Mouse (Mus musculus) kidney, adult 2 months (tissue): ENCODE data around the gene Zfp219. TPM values are rescaled to one million over a fixed set of nuclear protein-coding genes. Genes with fewer than 3 reads are reported as not detected.

Source experiments
- DNase-seq: peaks from one replicate; pipeline ENCODE4 v3.0.0; 2021
- H3K27ac ChIP-seq: fragments of 200-500 bp; 2 replicates; pipeline ENCODE4 v1.5.1; 2012; ENCODE audit warnings: low read depth, low read length, control low read depth, inconsistent platforms; ENCODE audit not compliant: insufficient read depth
- H3K27me3 ChIP-seq: fragments of 200-500 bp; replicated peaks from 2 replicates; pipeline ENCODE4 v1.6.1; 2012; ENCODE audit warnings: mild to moderate bottlenecking, moderate library complexity, low read length, inconsistent platforms; ENCODE audit not compliant: control insufficient read depth, insufficient read depth
- H3K36me3 ChIP-seq: fragments of 200-500 bp; 2 replicates; pipeline ENCODE4 v1.6.1; 2012; ENCODE audit warnings: mild to moderate bottlenecking, moderate library complexity, low read length, inconsistent platforms; ENCODE audit not compliant: control insufficient read depth, insufficient read depth
- H3K4me1 ChIP-seq: fragments of 200-500 bp; 2 replicates; pipeline ENCODE4 v1.6.1; 2011; ENCODE audit warnings: low read length; ENCODE audit not compliant: control insufficient read depth, insufficient read depth
- H3K4me3 ChIP-seq: fragments of 200-500 bp; 2 replicates; pipeline ENCODE4 v1.5.1; 2011; ENCODE audit warnings: mild to moderate bottlenecking, low read depth, low read length, control low read depth; ENCODE audit not compliant: insufficient read depth
- CTCF ChIP-seq: fragments of 200-500 bp; conservative IDR thresholded peaks from 2 replicates; pipeline ENCODE4 v1.5.1; 2011; ENCODE audit warnings: low read depth, mild to moderate bottlenecking, control low read depth, low read length, moderate library complexity, mixed read lengths; ENCODE audit not compliant: insufficient read depth, insufficient read length
- POLR2A ChIP-seq: fragments of 200-500 bp; IDR thresholded peaks from one replicate; pipeline ENCODE4 v1.6.1; 2011; ENCODE audit warnings: low read depth, low read length, control low read depth
- WGBS: fragments of 180-500 bp; shearing (Covaris S2); methylation state at CpG from one replicate; pipeline ENCODE4 v1.1.7; 2018; 5-methylcytosine and 5-hydroxymethylcytosine counted together
- polyA plus RNA-seq: library from polyadenylated mRNA; depleted of rRNA; stranded (reverse); fragments of >200 nt; gene quantifications from 2 replicates; pipeline ENCODE4 v1.2.3, GENCODE M21; 2012

The Zfp219 gene
- polyA plus RNA-seq, 1 experiment, result 43.2 TPM

DNA sequence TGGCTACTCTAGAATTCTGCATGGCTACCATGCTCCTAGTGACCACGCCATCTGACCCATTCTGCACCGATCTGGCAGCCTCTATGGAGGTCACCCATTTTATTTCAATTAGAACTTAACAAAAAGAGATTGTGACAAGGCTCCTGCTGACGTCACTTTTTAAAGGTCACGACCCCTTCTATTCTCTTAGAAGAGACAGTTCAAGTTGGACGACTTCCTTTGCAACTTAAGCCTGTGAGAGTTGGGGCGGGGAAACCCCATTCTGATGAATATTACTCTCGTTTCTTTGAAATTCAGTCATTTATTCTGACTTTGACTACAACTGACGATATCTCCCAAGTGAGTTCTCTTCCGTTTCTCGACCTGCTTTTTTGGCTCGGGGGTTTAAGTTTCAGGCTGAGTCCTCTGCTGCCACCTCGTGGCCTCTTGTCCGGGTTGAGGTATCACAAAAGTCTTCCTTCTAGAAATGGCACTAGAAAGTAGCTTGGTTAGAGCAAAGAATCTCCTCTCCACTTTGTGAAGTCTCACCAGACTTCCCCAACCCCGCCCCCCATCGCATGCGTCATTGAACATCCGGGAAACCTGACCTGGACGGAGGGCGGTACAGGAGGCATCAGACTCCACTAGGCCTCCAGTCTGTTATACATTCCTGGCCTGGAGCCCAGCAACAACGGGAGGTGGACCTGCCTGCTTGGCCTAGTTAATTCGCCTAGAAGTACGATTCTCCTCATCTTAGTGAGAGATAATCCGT lies 2.4 kb upstream of the Zfp219 start:
- no peaks in the 10 kb centered on the region for H3K27me3 ChIP-seq

GRCm38 (mm10) chr14:52022244-52022708 lies 1.7 kb upstream of the Zfp219 start:
- Histone ChIP-seq H3K4me3 (no peak overlapping the region), H3K27ac (peak overlapping the region; percentile 71), H3K36me3 (no peaks in the 10 kb centered on the region), H3K27me3 (no peaks in the 10 kb centered on the region), H3K4me1 (peaks cover 21% of the 10 kb centered on the region; the same call in 1 of the 2 replicates)
- no peak for TF ChIP-seq CTCF
- DNase-seq, result no peak
- WGBS, result 55% methylated on average over 3 of the region's 3 CpGs

More for the DNA sequence above, 2.4 kb upstream of the Zfp219 start:
- peak; percentile 71 for TF ChIP-seq CTCF
- TF ChIP-seq POLR2A, result no peak
- Histone ChIP-seq H3K27ac (peak overlapping the region; percentile 71), H3K4me1 (peaks cover 21% of the 10 kb centered on the region; the same call in 1 of the 2 replicates), H3K4me3 (peak overlapping the region; percentile 37), H3K36me3 (no peaks in the 10 kb centered on the region)
- peak; percentile 96 for DNase-seq
- 3% methylated on average over 23 of the region's 23 CpGs for WGBS

DNA sequence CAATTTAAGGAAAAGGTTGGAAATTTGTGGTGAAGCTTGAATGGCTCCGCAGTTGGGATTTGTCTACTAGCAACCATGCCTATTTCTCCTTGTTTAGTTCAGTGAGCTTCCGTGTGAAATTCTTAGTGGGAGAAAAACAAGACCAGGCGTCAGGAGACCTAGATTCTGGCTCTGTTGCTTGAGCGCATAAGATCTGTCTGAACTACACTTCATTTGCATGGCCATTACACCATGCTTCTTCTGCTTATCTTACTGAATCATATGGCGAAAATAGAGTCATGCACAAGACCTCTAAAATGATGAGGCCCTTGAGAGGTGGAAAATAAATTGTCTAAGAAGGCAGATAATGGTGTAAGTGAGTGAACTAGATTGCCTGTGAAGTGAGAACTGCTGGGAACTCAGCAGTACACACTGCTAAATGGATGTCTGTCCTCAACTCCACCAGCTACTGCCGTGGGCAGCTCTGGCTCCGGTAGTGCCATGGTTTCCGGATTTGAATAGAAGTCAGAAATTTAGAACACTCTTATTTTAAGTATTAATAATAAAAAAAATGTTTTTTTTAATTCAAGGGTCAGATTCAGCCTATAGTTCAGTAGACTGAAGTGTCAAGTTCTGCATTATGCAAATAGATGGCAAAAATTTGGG lies 1.2 kb upstream of the Zfp219 start:
- DNase-seq, result no peak
- 92% methylated on average over 8 of the region's 8 CpGs for WGBS
- H3K27me3 ChIP-seq, result no peaks in the 10 kb centered on the region
- no peak overlapping the region for H3K4me3 ChIP-seq
- TF ChIP-seq POLR2A (no peak), CTCF (no peak)
- H3K4me1 ChIP-seq, result peaks cover 26% of the 10 kb centered on the region; the same call in 1 of the 2 replicates
- no peak overlapping the region for H3K27ac ChIP-seq
- no peaks in the 10 kb centered on the region for H3K36me3 ChIP-seq

- 59% methylated on average over 4 of the region's 4 CpGs for WGBS
- Histone ChIP-seq H3K36me3 (no peaks in the 10 kb centered on the region), H3K4me3 (no peak overlapping the region), H3K27ac (0 out of 2 replicates have a peak overlapping the region, but pooled peaks have one; percentile 18), H3K4me1 (peaks cover 30% of the 10 kb centered on the region), H3K27me3 (no peaks in the 10 kb centered on the region)
- no peak for DNase-seq
- no peak for TF ChIP-seq POLR2A
- no peak for TF ChIP-seq CTCF
Observed at GRCm38 (mm10) chr14:52021138-52021529, 601 bp upstream of the Zfp219 start.

GRCm38 (mm10) chr14:52019590-52020340 lies 768 bp downstream of the Zfp219 start:
- DNase-seq, result peak; percentile 98
- Histone ChIP-seq H3K4me1 (peaks cover 38% of the 10 kb centered on the region), H3K27me3 (no peaks in the 10 kb centered on the region), H3K27ac (peak overlapping the region; percentile 96), H3K36me3 (no peaks in the 10 kb centered on the region), H3K4me3 (peak overlapping the region; percentile 66)
- TF ChIP-seq POLR2A, result peak; percentile 38
- peak; percentile 55 for TF ChIP-seq CTCF
- under 1% methylated on average over 69 of the region's 74 CpGs for WGBS

- peaks cover 38% of the 10 kb centered on the region for H3K4me1 ChIP-seq
- TF ChIP-seq POLR2A (no peak), CTCF (peak; percentile 50)
- WGBS, result 15% methylated on average over 12 of the region's 12 CpGs
- H3K36me3 ChIP-seq, result no peaks in the 10 kb centered on the region
- peak overlapping the region; percentile 66 for H3K4me3 ChIP-seq
- peak overlapping the region; percentile 96 for H3K27ac ChIP-seq
- no peaks in the 10 kb centered on the region for H3K27me3 ChIP-seq
- no peak for DNase-seq
Observed at GRCm38 (mm10) chr14:52019051-52019589, 1.4 kb downstream of the Zfp219 start.
